Mouse (Mus musculus) heart, embryonic 16.5 days (tissue): ENCODE measurements around the gene Olfr135. TPM values are rescaled to one million over a fixed set of nuclear protein-coding genes. Genes with fewer than 3 reads are reported as not detected.

Experiments
- ATAC-seq: fragments of 200-750 bp; cut with Nextera tagmentation; replicated peaks from 2 replicates; pipeline ENCODE4 v1.8.0; 2017; ENCODE audit warnings: moderate number of reproducible peaks; ENCODE audit not compliant: insufficient read depth, low FRiP score; ENCODE audit errors: extremely low read depth
- H3K27ac ChIP-seq: fragments of 300-500 bp; sonication (generic); 2 replicates; pipeline ENCODE4 v1.5.1; 2014; ENCODE audit warnings: mild to moderate bottlenecking, low read length, control low read depth, moderate library complexity
- H3K27me3 ChIP-seq: fragments of 300-500 bp; sonication (generic); 2 replicates; pipeline ENCODE4 v1.6.1; 2014; ENCODE audit warnings: low read length, mixed read lengths; ENCODE audit not compliant: control insufficient read depth, insufficient read depth
- H3K36me3 ChIP-seq: fragments of 300-500 bp; sonication (generic); 2 replicates; pipeline ENCODE4 v1.6.1; 2014; ENCODE audit not compliant: control insufficient read depth, insufficient read depth
- H3K4me1 ChIP-seq: fragments of 300-500 bp; sonication (generic); 2 replicates; pipeline ENCODE4 v1.6.1; 2014; ENCODE audit warnings: low read length, mixed read lengths; ENCODE audit not compliant: control insufficient read depth, insufficient read depth
- H3K4me2 ChIP-seq: fragments of 300-500 bp; sonication (generic); 2 replicates; pipeline ENCODE4 v1.6.1; 2014; ENCODE audit warnings: low read depth, mild to moderate bottlenecking, control low read depth, low read length
- H3K4me3 ChIP-seq: fragments of 300-500 bp; sonication (generic); 2 replicates; pipeline ENCODE4 v1.5.1; 2014; ENCODE audit warnings: mild to moderate bottlenecking, control low read depth, low read length
- H3K9ac ChIP-seq: fragments of 300-500 bp; sonication (generic); 2 replicates; pipeline ENCODE4 v1.6.1; 2014; ENCODE audit warnings: low read length, control low read depth
- H3K9me3 ChIP-seq: fragments of 300-500 bp; sonication (generic); replicated peaks from 2 replicates; pipeline ENCODE4 v1.6.1; 2016; ENCODE audit warnings: low read length; ENCODE audit not compliant: control insufficient read depth
- WGBS: fragments of 180-500 bp; shearing (Covaris S2); extraction: QIAGEN DNeasy Blood & Tissue Kit; methylation state at CpG from one replicate; pipeline ENCODE4 v1.1.7; 2014; 5-methylcytosine and 5-hydroxymethylcytosine counted together
- polyA plus RNA-seq: library from polyadenylated mRNA; unstranded; fragments of >200 nt; fragmentation: Nextera tagmentation; extraction: Ambion mirVana; gene quantifications from 2 replicates; pipeline ENCODE4 v1.2.1, GENCODE M21; 2015

Olfr135 gene
- not detected in 2 replicates for polyA plus RNA-seq

GRCm38 (mm10) chr17:38204035-38204434 is at the start of gene Olfr135:
Gene Olfr135 (plus strand): TSS chr17:38204335.
- Histone ChIP-seq H3K27me3 (no peaks in the 10 kb centered on the region), H3K36me3 (no peaks in the 10 kb centered on the region), H3K4me3 (no peak within 1 kb of the TSS), H3K27ac (no peak within 1 kb of the TSS), H3K4me2 (no peak within 1 kb of the TSS), H3K9me3 (peaks cover 8% of the 10 kb centered on the region; the same call in 1 of the 2 replicates), H3K4me1 (no peaks in the 10 kb centered on the region), H3K9ac (no peak within 1 kb of the TSS)
- no peak for ATAC-seq
- WGBS, result 76% methylated on average over 1 of the region's 1 CpGs

GRCm38 (mm10) chr17:38171088-38171487 is 33.0 kb upstream of the Olfr135 start, which contains the start of gene Olfr134:
Gene Olfr134 (plus strand): TSS chr17:38171388.
- no peak within 1 kb of the TSS for H3K4me2 ChIP-seq
- no peak within 1 kb of the TSS for H3K4me3 ChIP-seq
- no peaks in the 10 kb centered on the region for H3K36me3 ChIP-seq
- H3K27me3 ChIP-seq, result no peaks in the 10 kb centered on the region
- H3K9ac ChIP-seq, result no peak within 1 kb of the TSS
- H3K27ac ChIP-seq, result no peak within 1 kb of the TSS
- WGBS, result 66% methylated on average over 3 of the region's 3 CpGs
- ATAC-seq, result no peak
- no peaks in the 10 kb centered on the region for H3K4me1 ChIP-seq
- H3K9me3 ChIP-seq, result 0 out of 2 replicates have a peak, but pooled peaks cover 2% of the 10 kb centered on the region

Other genes with a start within 250 kb of the Olfr135 start
- gene Olfr129, start 144.3 kb upstream of the Olfr135 start, polyA plus RNA-seq, result not detected in 2 replicates
- gene Olfr130, start 140.4 kb upstream of the Olfr135 start, polyA plus RNA-seq, result not detected in 2 replicates
- not detected in 2 replicates for gene Olfr131, start 115.6 kb upstream of the Olfr135 start, polyA plus RNA-seq
- not detected in 2 replicates for gene Olfr132, start 69.8 kb upstream of the Olfr135 start, polyA plus RNA-seq
- not detected in 2 replicates for gene Olfr133, start 59.1 kb upstream of the Olfr135 start, polyA plus RNA-seq
- gene Olfr134, start 32.9 kb upstream of the Olfr135 start, polyA plus RNA-seq, result not detected in 2 replicates
- gene Olfr138, start 56.7 kb downstream of the Olfr135 start, polyA plus RNA-seq, result not detected in 2 replicates
- not detected in 2 replicates for gene Olfr137, start 103.2 kb downstream of the Olfr135 start, polyA plus RNA-seq
- gene Olfr136, start 125.5 kb downstream of the Olfr135 start, polyA plus RNA-seq, result not detected in 2 replicates
- not detected in 2 replicates for gene Esp36, start 215.8 kb downstream of the Olfr135 start, polyA plus RNA-seq